Mouse (Mus musculus): ENCODE data around the gene Pdzk1. TPM values are rescaled to one million over a fixed set of nuclear protein-coding genes. Genes with fewer than 3 reads are reported as not detected.
A peak's percentile ranks its signal among the peaks of the same experiment; 100 is the strongest.

The Pdzk1 gene
- polyA plus RNA-seq (2016; fragmentation: Nextera tagmentation; extraction: Ambion mirVana), result 6.1 and 6.4 TPM in 2 replicates

- no peak for ATAC-seq
- no peak within 1 kb of the TSS for H3K4me3 ChIP-seq
- WGBS (ENCODE audit: insufficient replicate concordance), result 50% methylated on average over 1 of the region's 1 CpGs
These were observed at the start of gene Pdzk1, which contains the start of gene Cd160 for GRCm38 (mm10) chr3:96828984-96829383. Gene Pdzk1 (plus strand): TSS chr3:96829284. Gene Cd160 (minus strand): TSS chr3:96829351.

GRCm38 (mm10) chr3:96782236-96782635 is 46.8 kb upstream of the Pdzk1 start:
- no peak for ATAC-seq
- H3K9me3 ChIP-seq (replicated peaks), result no peaks in the 10 kb centered on the region
- H3K4me3 ChIP-seq, result no peak overlapping the region
- no peak overlapping the region for H3K9ac ChIP-seq
- 74% methylated on average over 8 of the region's 8 CpGs for WGBS (ENCODE audit: insufficient replicate concordance)
- no peaks in the 10 kb centered on the region for H3K27me3 ChIP-seq (replicated peaks)
- peaks cover 1% of the 10 kb centered on the region for H3K4me1 ChIP-seq
- H3K36me3 ChIP-seq, result peaks cover 19% of the 10 kb centered on the region
- H3K4me2 ChIP-seq, result no peak overlapping the region
- H3K27ac ChIP-seq, result no peak overlapping the region

More at GRCm38 (mm10) chr3:96828984-96829383, at the start of gene Pdzk1, which contains the start of gene Cd160:
- H3K27ac ChIP-seq, result no peak within 1 kb of the TSS
- peak within 1 kb of the TSS; percentile 26 for H3K4me2 ChIP-seq
- no peaks in the 10 kb centered on the region for H3K36me3 ChIP-seq
- H3K27me3 ChIP-seq (replicated peaks), result 0 out of 2 replicates have a peak, but pooled peaks cover 4% of the 10 kb centered on the region
- no peaks in the 10 kb centered on the region for H3K9me3 ChIP-seq (replicated peaks)
- H3K9ac ChIP-seq, result no peak within 1 kb of the TSS
- H3K4me1 ChIP-seq, result no peaks in the 10 kb centered on the region

- 59% methylated on average over 1 of the region's 1 CpGs for WGBS (ENCODE audit: insufficient replicate concordance)
- peak; percentile 40; the same call in 1 of the 2 replicates for ATAC-seq
- no peak overlapping the region for H3K9ac ChIP-seq
These were observed 41.3 kb upstream of the Pdzk1 start for GRCm38 (mm10) chr3:96787784-96788183.

GRCm38 (mm10) chr3:96788506-96788905 is 40.6 kb upstream of the Pdzk1 start:
- Histone ChIP-seq H3K27me3 (replicated peaks) (no peaks in the 10 kb centered on the region), H3K4me3 (no peak overlapping the region), H3K9ac (no peak overlapping the region), H3K27ac (no peak overlapping the region), H3K9me3 (replicated peaks) (no peaks in the 10 kb centered on the region), H3K4me1 (peaks cover 8% of the 10 kb centered on the region), H3K4me2 (no peak overlapping the region), H3K36me3 (peaks cover 47% of the 10 kb centered on the region)
- WGBS (ENCODE audit: insufficient replicate concordance), result 80% methylated on average over 8 of the region's 8 CpGs
- no peak for ATAC-seq

More at GRCm38 (mm10) chr3:96787784-96788183, 41.3 kb upstream of the Pdzk1 start:
- Histone ChIP-seq H3K36me3 (peaks cover 47% of the 10 kb centered on the region), H3K9me3 (replicated peaks) (no peaks in the 10 kb centered on the region), H3K4me3 (no peak overlapping the region), H3K4me2 (no peak overlapping the region), H3K27me3 (replicated peaks) (no peaks in the 10 kb centered on the region), H3K27ac (no peak overlapping the region), H3K4me1 (peaks cover 8% of the 10 kb centered on the region)

- WGBS (ENCODE audit: insufficient replicate concordance), result 79% methylated on average over 11 of the region's 11 CpGs
- H3K27me3 ChIP-seq (replicated peaks), result no peaks in the 10 kb centered on the region
- no peak overlapping the region for H3K4me3 ChIP-seq
- H3K27ac ChIP-seq, result no peak overlapping the region
- peak; percentile 49; the same call in 1 of the 2 replicates for ATAC-seq
- H3K9me3 ChIP-seq (replicated peaks), result no peaks in the 10 kb centered on the region
- no peak overlapping the region for H3K4me2 ChIP-seq
- no peak overlapping the region for H3K9ac ChIP-seq
- peaks cover 5% of the 10 kb centered on the region; the same call in 1 of the 2 replicates for H3K36me3 ChIP-seq
- peaks cover 11% of the 10 kb centered on the region; the same call in 1 of the 2 replicates for H3K4me1 ChIP-seq
These were observed 28.8 kb upstream of the Pdzk1 start for GRCm38 (mm10) chr3:96800254-96800653.

- Histone ChIP-seq H3K9me3 (replicated peaks) (no peaks in the 10 kb centered on the region), H3K27me3 (replicated peaks) (no peaks in the 10 kb centered on the region), H3K4me2 (no peak overlapping the region), H3K4me1 (peaks cover 11% of the 10 kb centered on the region; the same call in 1 of the 2 replicates), H3K4me3 (no peak overlapping the region), H3K27ac (no peak overlapping the region), H3K9ac (no peak overlapping the region), H3K36me3 (no peaks in the 10 kb centered on the region)
- WGBS (ENCODE audit: insufficient replicate concordance), result 11% methylated on average over 1 of the region's 1 CpGs
- ATAC-seq, result no peak
These were observed 26.9 kb upstream of the Pdzk1 start for GRCm38 (mm10) chr3:96802214-96802613.

GRCm38 (mm10) chr3:96808136-96808535 is 20.9 kb upstream of the Pdzk1 start:
- no peaks in the 10 kb centered on the region for H3K36me3 ChIP-seq
- ATAC-seq, result no peak
- no peak overlapping the region for H3K4me3 ChIP-seq
- H3K27ac ChIP-seq, result no peak overlapping the region
- no peak overlapping the region for H3K9ac ChIP-seq
- no peaks in the 10 kb centered on the region for H3K9me3 ChIP-seq (replicated peaks)
- H3K4me1 ChIP-seq, result peaks cover under 1% of the 10 kb centered on the region
- no peaks in the 10 kb centered on the region for H3K27me3 ChIP-seq (replicated peaks)
- 67% methylated on average over 3 of the region's 3 CpGs for WGBS (ENCODE audit: insufficient replicate concordance)
- no peak overlapping the region for H3K4me2 ChIP-seq

- ATAC-seq, result no peak
- Histone ChIP-seq H3K4me2 (no peak overlapping the region), H3K4me3 (no peak overlapping the region), H3K27me3 (replicated peaks) (no peaks in the 10 kb centered on the region; the same call in 1 of the 2 replicates), H3K27ac (no peak overlapping the region), H3K9me3 (replicated peaks) (no peaks in the 10 kb centered on the region), H3K9ac (no peak overlapping the region), H3K4me1 (peaks cover 6% of the 10 kb centered on the region), H3K36me3 (no peaks in the 10 kb centered on the region)
- WGBS (ENCODE audit: insufficient replicate concordance), result 66% methylated on average over 3 of the region's 3 CpGs
These were observed 20.4 kb upstream of the Pdzk1 start for GRCm38 (mm10) chr3:96808651-96809050.

- no peaks in the 10 kb centered on the region for H3K9me3 ChIP-seq (replicated peaks)
- H3K4me3 ChIP-seq, result no peak overlapping the region
- no peak for ATAC-seq
- H3K27me3 ChIP-seq (replicated peaks), result peaks cover 7% of the 10 kb centered on the region; the same call in 1 of the 2 replicates
- H3K27ac ChIP-seq, result no peak overlapping the region
- no peak overlapping the region for H3K9ac ChIP-seq
- H3K4me2 ChIP-seq, result no peak overlapping the region
- H3K36me3 ChIP-seq, result no peaks in the 10 kb centered on the region
- peaks cover 11% of the 10 kb centered on the region for H3K4me1 ChIP-seq
- WGBS (ENCODE audit: insufficient replicate concordance), result 72% methylated on average over 3 of the region's 3 CpGs
These were observed 17.9 kb upstream of the Pdzk1 start for GRCm38 (mm10) chr3:96811232-96811631.

GRCm38 (mm10) chr3:96812395-96813091 is 16.5 kb upstream of the Pdzk1 start:
- peak; percentile 52; the same call in 1 of the 2 replicates for ATAC-seq
- Histone ChIP-seq H3K4me1 (peaks cover 11% of the 10 kb centered on the region), H3K27me3 (replicated peaks) (peaks cover 7% of the 10 kb centered on the region; the same call in 1 of the 2 replicates), H3K36me3 (no peaks in the 10 kb centered on the region), H3K4me2 (peak overlapping the region; percentile 50), H3K27ac (no peak overlapping the region), H3K9me3 (replicated peaks) (no peaks in the 10 kb centered on the region), H3K9ac (no peak overlapping the region), H3K4me3 (no peak overlapping the region; the same call in 1 of the 2 replicates)
- 30% methylated on average over 20 of the region's 20 CpGs for WGBS (ENCODE audit: insufficient replicate concordance)

- H3K27me3 ChIP-seq (replicated peaks), result peaks cover 7% of the 10 kb centered on the region; the same call in 1 of the 2 replicates
- 10% methylated on average over 9 of the region's 9 CpGs for WGBS (ENCODE audit: insufficient replicate concordance)
- no peak overlapping the region; the same call in 1 of the 2 replicates for H3K4me3 ChIP-seq
- no peaks in the 10 kb centered on the region for H3K36me3 ChIP-seq
- no peak overlapping the region for H3K27ac ChIP-seq
- peaks cover 11% of the 10 kb centered on the region for H3K4me1 ChIP-seq
- ATAC-seq, result no peak; the same call in 1 of the 2 replicates
- H3K9ac ChIP-seq, result no peak overlapping the region
- no peaks in the 10 kb centered on the region for H3K9me3 ChIP-seq (replicated peaks)
- H3K4me2 ChIP-seq, result peak overlapping the region; percentile 50
These were observed 16.0 kb upstream of the Pdzk1 start for GRCm38 (mm10) chr3:96813106-96813505.

GRCm38 (mm10) chr3:96813591-96814244 is 15.4 kb upstream of the Pdzk1 start:
- WGBS (ENCODE audit: insufficient replicate concordance), result 32% methylated on average over 7 of the region's 7 CpGs

More at GRCm38 (mm10) chr3:96813591-96814244, 15.4 kb upstream of the Pdzk1 start:
- Histone ChIP-seq H3K4me1 (peaks cover 11% of the 10 kb centered on the region), H3K36me3 (no peaks in the 10 kb centered on the region), H3K27me3 (replicated peaks) (peaks cover 7% of the 10 kb centered on the region; the same call in 1 of the 2 replicates), H3K9me3 (replicated peaks) (no peaks in the 10 kb centered on the region), H3K4me2 (peak overlapping the region; percentile 50), H3K9ac (no peak overlapping the region), H3K4me3 (no peak overlapping the region), H3K27ac (no peak overlapping the region)
- no peak for ATAC-seq
